Mouse (Mus musculus) lung, postnatal 0 days (tissue): ENCODE measurements around the gene Dclk1.

Experiments used
- CTCF ChIP-seq: IDR thresholded peaks from 2 replicates; pipeline ENCODE4 v1.5.1; 2016; ENCODE audit warnings: antibody characterized with exemption, mild to moderate bottlenecking
- EP300 ChIP-seq: IDR thresholded peaks from 2 replicates; pipeline ENCODE4 v1.6.1; 2016; ENCODE audit warnings: antibody characterized with exemption, mild to moderate bottlenecking, control low read depth

DNA sequence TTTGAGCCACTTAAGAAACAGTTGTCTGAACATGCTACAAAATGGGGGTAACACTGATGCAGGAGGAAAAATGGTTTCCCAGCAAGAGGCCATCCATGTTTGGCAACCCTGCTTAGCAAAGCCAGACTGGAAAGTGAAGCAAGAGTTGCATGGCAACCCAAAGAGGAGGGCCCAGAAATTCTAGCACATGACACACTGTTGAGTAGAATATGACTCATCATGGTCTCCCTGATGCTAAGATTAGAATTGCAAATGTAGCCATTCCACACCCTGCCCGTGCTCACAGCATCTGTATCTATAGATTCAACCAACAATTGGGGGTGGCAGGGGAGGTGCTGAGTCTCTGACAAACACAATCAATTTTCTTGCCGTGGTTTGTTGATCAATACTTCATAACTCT, 154.6 kb downstream of the Dclk1 start:
- no peak for TF ChIP-seq CTCF
- no peak for TF ChIP-seq EP300
